In genomic region chr12:32489415-32490139, GRCm38 (mm10) we compare ENCODE assay signal across 15 mouse cellular contexts.
DNase-seq lines count a peak whose midpoint lies in the region; ATAC-seq lines count a peak whose summit lies in the region.
"Had no signal": no experiment of that assay in that cellular context is flagged by ENCODE, and none has a peak within 500 bp of the region (broad histone marks: within the 10 kb centered on the region; RNA-seq: fewer than 3 reads in every experiment).

No protein-coding gene starts in this region.

- no peak overlapping the region for H3K27ac ChIP-seq in liver, embryonic 16.5 days (ENCODE audit: low read length)
- no peak overlapping the region for H3K27ac ChIP-seq in liver, embryonic 12.5 days
- H3K27ac ChIP-seq in hindbrain, embryonic 16.5 days (ENCODE audit: low read depth, low read length): no peak overlapping the region
- no peak overlapping the region for H3K27ac ChIP-seq in neural tube, embryonic 14.5 days (ENCODE audit: low read depth, low read length)
- H3K27ac ChIP-seq: kidney, embryonic 15.5 days; limb, embryonic 13.5 days had no signal

- H3K9ac ChIP-seq in liver, embryonic 16.5 days (ENCODE audit: low read depth, low read length): no peak overlapping the region
- no peak overlapping the region for H3K9ac ChIP-seq in liver, embryonic 12.5 days
- H3K9ac ChIP-seq in hindbrain, embryonic 16.5 days (ENCODE audit: low read depth, low read length): no peak overlapping the region
- H3K9ac ChIP-seq in neural tube, embryonic 14.5 days (replicated peaks; ENCODE audit: low read depth, low read length): no peak overlapping the region
- H3K9ac ChIP-seq: kidney, embryonic 15.5 days; limb, embryonic 13.5 days had no signal

- no peaks in the 10 kb centered on the region for H3K9me3 ChIP-seq in liver, embryonic 16.5 days (replicated peaks; ENCODE audit: control insufficient read depth, low read length)
- no peaks in the 10 kb centered on the region for H3K9me3 ChIP-seq in liver, embryonic 12.5 days (replicated peaks)
- no peaks in the 10 kb centered on the region for H3K9me3 ChIP-seq in hindbrain, embryonic 16.5 days (ENCODE audit: control insufficient read depth, low read length)
- H3K9me3 ChIP-seq in neural tube, embryonic 14.5 days (ENCODE audit: control insufficient read depth, low read length): no peaks in the 10 kb centered on the region
- H3K9me3 ChIP-seq: kidney, embryonic 15.5 days; limb, embryonic 13.5 days had no signal

- peak; percentile 16; the same call in 1 of the 2 replicates for ATAC-seq in liver, embryonic 16.5 days (ENCODE audit: low read depth)
- no peak for ATAC-seq in liver, embryonic 12.5 days
- ATAC-seq in hindbrain, embryonic 16.5 days: peak; percentile 95
- ATAC-seq in neural tube, embryonic 14.5 days (ENCODE audit: low read depth): peak; percentile 89; the same call in 1 of the 2 replicates

- H3K4me3 ChIP-seq in liver, embryonic 16.5 days (ENCODE audit: low read depth, low read length): no peak overlapping the region
- no peak overlapping the region for H3K4me3 ChIP-seq in liver, embryonic 12.5 days
- no peak overlapping the region for H3K4me3 ChIP-seq in hindbrain, embryonic 16.5 days (ENCODE audit: low read length)
- no peak overlapping the region for H3K4me3 ChIP-seq in neural tube, embryonic 14.5 days (ENCODE audit: low read depth, low read length)
- H3K4me3 ChIP-seq: kidney, embryonic 15.5 days; limb, embryonic 13.5 days had no signal

- H3K4me1 ChIP-seq in liver, embryonic 16.5 days (ENCODE audit: control insufficient read depth, low read depth, low read length): no peaks in the 10 kb centered on the region
- no peaks in the 10 kb centered on the region for H3K4me1 ChIP-seq in liver, embryonic 12.5 days
- H3K4me1 ChIP-seq in hindbrain, embryonic 16.5 days (ENCODE audit: control insufficient read depth, insufficient read depth, low read depth, low read length): no peaks in the 10 kb centered on the region
- no peaks in the 10 kb centered on the region for H3K4me1 ChIP-seq in neural tube, embryonic 14.5 days (ENCODE audit: control insufficient read depth, insufficient read depth, low read length)
- H3K4me1 ChIP-seq: limb, embryonic 13.5 days had no signal

- no peak overlapping the region for H3K4me2 ChIP-seq in liver, embryonic 16.5 days (ENCODE audit: low read depth, low read length)
- no peak overlapping the region for H3K4me2 ChIP-seq in liver, embryonic 12.5 days
- H3K4me2 ChIP-seq in hindbrain, embryonic 16.5 days (ENCODE audit: low read length): no peak overlapping the region
- H3K4me2 ChIP-seq in neural tube, embryonic 14.5 days (ENCODE audit: low read depth, low read length): no peak overlapping the region; the same call in 1 of the 2 replicates
- H3K4me2 ChIP-seq: kidney, embryonic 15.5 days; limb, embryonic 13.5 days had no signal

- no peaks in the 10 kb centered on the region for H3K27me3 ChIP-seq in liver, embryonic 16.5 days (ENCODE audit: control insufficient read depth, insufficient read depth, low read depth, low read length)
- no peaks in the 10 kb centered on the region for H3K27me3 ChIP-seq in liver, embryonic 12.5 days (replicated peaks)
- H3K27me3 ChIP-seq in hindbrain, embryonic 16.5 days (replicated peaks; ENCODE audit: control insufficient read depth, insufficient read depth, low read length): no peaks in the 10 kb centered on the region
- H3K27me3 ChIP-seq in neural tube, embryonic 14.5 days (ENCODE audit: control insufficient read depth, insufficient read depth, low read length): no peaks in the 10 kb centered on the region
- H3K27me3 ChIP-seq: kidney, embryonic 15.5 days; limb, embryonic 13.5 days had no signal

- peak; percentile 5 for DNase-seq in embryo, embryonic 11 days
- DNase-seq in embryo, embryonic 10.5 days (ENCODE audit: low spot score): no peak
- DNase-seq in cerebellum, adult 9-11 months: no peak
- DNase-seq in adrenal gland, adult 2 months: no peak
- DNase-seq: adrenal gland, postnatal 25 days; cerebellum, adult 11-12 months; gastrocnemius, postnatal 10 days; layer of hippocampus, postnatal 36 days; spleen, adult 18-20 months had no signal

- H3K36me3 ChIP-seq in liver, embryonic 16.5 days (ENCODE audit: control insufficient read depth, insufficient read depth): no peaks in the 10 kb centered on the region
- H3K36me3 ChIP-seq in liver, embryonic 12.5 days: no peaks in the 10 kb centered on the region
- H3K36me3 ChIP-seq in hindbrain, embryonic 16.5 days (ENCODE audit: control insufficient read depth, insufficient read depth, low read length): no peaks in the 10 kb centered on the region
- no peaks in the 10 kb centered on the region for H3K36me3 ChIP-seq in neural tube, embryonic 14.5 days (ENCODE audit: control insufficient read depth, insufficient read depth, low read length)
- H3K36me3 ChIP-seq: kidney, embryonic 15.5 days; limb, embryonic 13.5 days had no signal
